Mouse (Mus musculus): ENCODE measurements around the gene Prkg1.

DNA sequence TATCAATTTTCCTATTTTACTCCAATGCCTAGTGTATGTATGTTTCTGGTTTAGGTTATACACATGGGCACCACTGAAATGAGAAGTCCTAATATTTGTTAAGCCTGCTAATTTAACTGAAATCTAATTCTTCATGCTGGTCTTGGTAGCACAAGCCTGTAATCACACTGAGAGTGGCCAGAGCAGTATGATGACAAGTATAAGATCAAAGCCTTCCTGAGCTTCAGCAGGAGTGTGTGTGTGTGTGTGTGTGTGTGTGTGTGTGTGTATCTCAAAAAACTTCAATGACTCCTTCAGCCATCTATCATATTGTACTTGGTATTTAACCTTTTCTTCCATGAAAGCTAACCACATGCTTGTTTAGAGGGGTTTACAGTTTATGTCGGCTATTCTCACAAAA is 922.2 kb downstream of the Prkg1 start:
- TF ChIP-seq CTCF (IDR thresholded peaks at IDR 0.05; ENCODE audit: low read depth, low read length) (no peak), POLR2A (IDR thresholded peaks at IDR 0.05; ENCODE audit: borderline replicate concordance, low read depth, low read length) (no peak)
